Mouse (Mus musculus) myocyte (in vitro differentiated cells): ENCODE results near the gene Hs6st3. TPM values are rescaled to one million over a fixed set of nuclear protein-coding genes. Genes with fewer than 3 reads are reported as not detected.

Experiments
- H3K27me3 ChIP-seq: one replicate; pipeline ENCODE4 v1.6.1; 2011; ENCODE audit not compliant: control insufficient read depth, insufficient read depth, insufficient read length
- H3K36me3 ChIP-seq: one replicate; pipeline ENCODE4 v1.6.1; 2011; ENCODE audit not compliant: control insufficient read depth, insufficient read depth
- H3K4me2 ChIP-seq: one replicate; pipeline ENCODE4 v1.6.1; 2011; ENCODE audit warnings: low read depth, control low read depth
- H3K4me3 ChIP-seq: one replicate; pipeline ENCODE4 v1.5.1; 2011; ENCODE audit warnings: mild to moderate bottlenecking, control low read depth, moderate library complexity
- H3K79me2 ChIP-seq: one replicate; pipeline ENCODE4 v1.6.1; 2011; ENCODE audit not compliant: control insufficient read depth, insufficient read depth
- H3ac ChIP-seq: one replicate; pipeline ENCODE4 v1.6.1; 2011; ENCODE audit not compliant: control insufficient read depth, insufficient read length
- CEBPB ChIP-seq: IDR thresholded peaks from 2 replicates; pipeline ENCODE4 v1.6.1; 2011; ENCODE audit warnings: mild to moderate bottlenecking, moderate library complexity; ENCODE audit not compliant: poor library complexity, insufficient read depth, severe bottlenecking
- E2F4 ChIP-seq: IDR thresholded peaks from one replicate; pipeline ENCODE4 v1.6.1; 2011; ENCODE audit warnings: mild to moderate bottlenecking, control low read depth, moderate library complexity; ENCODE audit not compliant: insufficient read depth
- MAX ChIP-seq: IDR thresholded peaks from one replicate; pipeline ENCODE4 v1.6.1; 2011; ENCODE audit warnings: low read depth, mild to moderate bottlenecking, control low read depth
- MYOD1 ChIP-seq, 3 experiments: IDR thresholded peaks; one replicate each; pipeline ENCODE4 v1.6.1; 2011; ENCODE audit warnings: control low read depth in 2 of 3, low read depth in 2 of 3, mild to moderate bottlenecking in 2 of 3, moderate library complexity in 1 of 3; ENCODE audit not compliant: insufficient read length in 2 of 3, control insufficient read depth in 1 of 3
- MYOG ChIP-seq, 3 experiments: IDR thresholded peaks; one replicate each; pipeline ENCODE4 v1.6.1; 2011; ENCODE audit warnings: control low read depth in 2 of 3, low read depth in 2 of 3, mild to moderate bottlenecking in 2 of 3; ENCODE audit not compliant: insufficient read length in 2 of 3, control insufficient read depth in 1 of 3, insufficient read depth in 1 of 3
- POLR2A ChIP-seq: IDR thresholded peaks from one replicate; pipeline ENCODE4 v1.6.1; 2011; ENCODE audit warnings: low read depth, mild to moderate bottlenecking, control low read depth, moderate library complexity; ENCODE audit not compliant: insufficient read length
- POLR2AphosphoS2 ChIP-seq: IDR thresholded peaks from one replicate; pipeline ENCODE4 v1.6.1; 2011; ENCODE audit warnings: low read depth, control low read depth; ENCODE audit not compliant: insufficient read length
- REST ChIP-seq: IDR thresholded peaks from one replicate; pipeline ENCODE4 v1.6.1; 2011; ENCODE audit warnings: mild to moderate bottlenecking, control low read depth, moderate library complexity; ENCODE audit not compliant: insufficient read depth, insufficient read length
- SRF ChIP-seq: IDR thresholded peaks from one replicate; pipeline ENCODE4 v1.6.1; 2011; ENCODE audit warnings: low read depth; ENCODE audit not compliant: control insufficient read depth, insufficient read length
- TCF12 ChIP-seq: IDR thresholded peaks from one replicate; pipeline ENCODE4 v1.6.1; 2011; ENCODE audit warnings: mild to moderate bottlenecking, control low read depth; ENCODE audit not compliant: poor library complexity, insufficient read depth, severe bottlenecking
- TCF3 ChIP-seq: IDR thresholded peaks from one replicate; pipeline ENCODE4 v1.6.1; 2011; ENCODE audit warnings: low read depth, control low read depth; ENCODE audit not compliant: insufficient read length
- USF1 ChIP-seq: IDR thresholded peaks from one replicate; pipeline ENCODE4 v1.6.1; 2011; ENCODE audit warnings: low read depth, mild to moderate bottlenecking, control low read depth, moderate library complexity
- polyA plus RNA-seq: library from polyadenylated mRNA; unstranded; fragments of >200 nt; fragmentation: generic; extraction: Trizol; gene quantifications from one replicate; pipeline ENCODE4 v1.2.1, GENCODE M21; 2012; ENCODE audit warnings: missing spikeins

Gene Hs6st3
- polyA plus RNA-seq, 1 experiment: not detected

DNA sequence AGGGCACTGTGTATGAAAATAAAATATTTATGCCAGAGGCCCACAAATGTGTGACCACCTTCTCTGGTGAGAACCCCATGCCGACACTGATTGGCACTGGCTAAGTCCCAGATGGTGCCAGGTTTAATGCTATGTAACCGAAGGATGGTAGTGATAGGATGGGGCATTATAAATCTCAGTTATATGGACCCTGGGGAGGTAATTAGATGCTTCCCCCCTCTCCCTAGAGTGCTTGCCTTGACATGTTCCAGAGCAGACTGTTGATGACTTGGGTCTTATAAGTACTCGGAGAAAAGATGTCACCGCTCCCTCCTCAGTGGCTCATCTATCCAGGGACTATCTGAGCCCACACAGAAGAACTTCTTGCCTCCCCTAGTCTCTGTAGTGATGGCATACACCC lies 561.8 kb downstream of the Hs6st3 start:
- H3K4me3 ChIP-seq: no peak overlapping the region
- no peaks in the 10 kb centered on the region for H3K79me2 ChIP-seq

DNA sequence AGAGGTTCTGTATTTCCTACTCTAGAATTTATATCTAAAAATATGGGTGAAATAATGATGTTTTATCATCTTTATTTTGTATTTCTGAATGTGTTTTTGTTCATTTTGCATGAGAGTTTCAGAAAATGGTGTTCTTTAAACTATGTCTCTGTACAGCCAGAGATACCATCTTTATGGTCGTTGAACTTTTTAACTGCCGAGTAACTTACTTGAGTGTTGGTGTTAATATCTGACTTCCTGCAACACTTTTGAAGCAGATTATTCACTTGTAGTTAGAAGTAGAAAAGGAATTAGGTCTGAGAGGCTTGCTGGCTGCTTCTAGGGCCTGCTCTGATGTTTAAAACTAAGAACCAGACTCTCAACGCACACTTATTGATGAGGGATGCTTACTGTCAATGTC lies 576.6 kb downstream of the Hs6st3 start:
- TF ChIP-seq E2F4: no peak
- TF ChIP-seq SRF: no peak
- no peak for TF ChIP-seq TCF12
- TF ChIP-seq USF1: no peak
- no peak for TF ChIP-seq MAX
- no peak for TF ChIP-seq POLR2A
- no peak for TF ChIP-seq REST
- no peak for TF ChIP-seq MYOG (IDR thresholded peaks at IDR 0.05; ENCODE audit: control insufficient read depth in 1 of 3, insufficient read depth in 1 of 3, insufficient read length in 2 of 3, low read depth in 2 of 3)
- no peak for TF ChIP-seq POLR2AphosphoS2
- no peak for TF ChIP-seq TCF3
- no peak for TF ChIP-seq MYOD1 (IDR thresholded peaks at IDR 0.05; ENCODE audit: control insufficient read depth in 1 of 3, insufficient read length in 2 of 3, low read depth in 2 of 3)
- TF ChIP-seq CEBPB: no peak
- H3K4me2 ChIP-seq: no peak overlapping the region
- no peak overlapping the region for H3ac ChIP-seq
- H3K79me2 ChIP-seq: no peaks in the 10 kb centered on the region
- no peaks in the 10 kb centered on the region for H3K36me3 ChIP-seq
- no peaks in the 10 kb centered on the region for H3K27me3 ChIP-seq
- H3K4me3 ChIP-seq: no peak overlapping the region

More for the DNA sequence above, 561.8 kb downstream of the Hs6st3 start:
- Histone ChIP-seq H3K27me3 (no peaks in the 10 kb centered on the region), H3K4me2 (no peak overlapping the region), H3K36me3 (no peaks in the 10 kb centered on the region), H3ac (no peak overlapping the region)
- TF ChIP-seq TCF12 (no peak), MAX (no peak)

DNA sequence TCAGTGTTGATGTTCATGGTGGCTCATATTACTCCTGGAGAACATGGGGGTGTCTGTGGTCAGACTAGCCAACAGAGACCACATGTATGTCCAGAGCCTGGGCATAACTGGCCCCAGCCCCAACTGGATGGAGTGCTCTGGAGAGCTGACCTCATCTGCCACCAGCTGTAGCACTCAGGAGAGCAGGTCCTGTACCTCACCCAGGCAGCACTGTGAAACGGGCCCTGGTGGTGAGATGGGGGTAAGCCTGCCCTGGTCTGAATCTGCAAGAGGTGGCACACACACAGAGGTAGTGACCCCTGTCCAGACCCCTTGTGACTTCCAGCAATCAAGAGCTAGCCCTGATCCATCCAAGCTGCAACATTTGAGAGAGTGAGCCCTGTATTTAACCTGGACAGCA lies 579.2 kb downstream of the Hs6st3 start:
- TF ChIP-seq POLR2A (no peak), MAX (no peak), TCF12 (no peak), CEBPB (no peak), USF1 (no peak), TCF3 (no peak), E2F4 (no peak), POLR2AphosphoS2 (no peak), MYOG (IDR thresholded peaks at IDR 0.05; ENCODE audit: control insufficient read depth in 1 of 3, insufficient read depth in 1 of 3, insufficient read length in 2 of 3, low read depth in 2 of 3) (no peak), SRF (no peak), REST (no peak), MYOD1 (IDR thresholded peaks at IDR 0.05; ENCODE audit: control insufficient read depth in 1 of 3, insufficient read length in 2 of 3, low read depth in 2 of 3) (no peak)
- Histone ChIP-seq H3K27me3 (no peaks in the 10 kb centered on the region), H3K36me3 (no peaks in the 10 kb centered on the region), H3K4me2 (no peak overlapping the region), H3K4me3 (no peak overlapping the region), H3ac (no peak overlapping the region), H3K79me2 (no peaks in the 10 kb centered on the region)

DNA sequence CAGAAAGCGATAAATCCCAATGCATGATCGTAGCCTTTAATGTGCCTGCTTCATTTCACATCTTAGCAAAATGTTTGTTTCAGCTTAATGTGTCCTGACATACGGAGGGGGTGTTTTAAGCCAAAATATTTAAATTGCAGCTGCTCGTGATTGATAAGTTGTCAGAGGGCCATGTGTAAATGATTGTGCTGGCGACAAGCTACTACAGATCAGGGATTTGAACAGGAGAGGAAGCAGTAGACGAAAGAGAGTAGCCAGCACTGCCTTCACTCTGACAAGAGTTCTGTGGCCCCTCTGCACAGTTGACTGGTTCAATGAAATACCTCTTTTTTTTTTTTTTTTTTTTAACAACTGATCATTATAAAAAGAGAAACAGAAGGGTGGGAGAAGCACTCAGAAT lies 587.0 kb downstream of the Hs6st3 start:
- TF ChIP-seq USF1 (no peak), TCF12 (no peak), REST (no peak)
- no peaks in the 10 kb centered on the region for H3K27me3 ChIP-seq
- H3K36me3 ChIP-seq: no peaks in the 10 kb centered on the region
- no peaks in the 10 kb centered on the region for H3K79me2 ChIP-seq
- no peak overlapping the region for H3K4me2 ChIP-seq
- no peak overlapping the region for H3K4me3 ChIP-seq
- no peak overlapping the region for H3ac ChIP-seq

DNA sequence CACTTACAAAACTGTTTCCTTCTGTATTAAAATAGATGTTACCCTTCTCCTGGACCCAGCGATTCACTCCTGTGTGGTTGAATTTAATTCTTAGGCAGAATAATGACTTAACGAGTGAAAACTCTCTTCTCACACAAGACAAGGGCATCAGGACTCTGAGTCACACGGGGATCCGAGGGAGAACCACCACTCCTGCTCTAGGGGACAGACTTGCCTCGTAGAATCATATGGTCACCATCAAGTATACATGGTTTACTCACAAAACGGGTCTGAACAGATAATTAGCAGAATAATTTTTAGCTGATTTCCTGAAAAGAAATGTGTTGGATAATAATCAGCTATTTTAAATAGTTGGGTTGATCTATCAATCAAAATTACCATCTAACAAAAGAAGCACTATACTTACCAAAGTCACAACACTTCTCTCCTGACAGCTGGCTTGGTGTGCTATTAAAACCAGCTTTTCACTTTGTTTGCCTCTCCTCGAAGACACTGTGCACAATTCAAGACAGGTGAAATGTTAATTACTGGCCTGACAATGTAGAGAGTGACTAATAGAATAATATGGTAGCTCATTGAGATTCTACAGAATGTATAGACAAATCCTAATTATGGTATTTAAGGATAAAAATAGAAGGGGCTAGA lies 593.4 kb downstream of the Hs6st3 start:
- TF ChIP-seq MYOD1 (IDR thresholded peaks at IDR 0.05; ENCODE audit: control insufficient read depth in 1 of 3, insufficient read length in 2 of 3, low read depth in 2 of 3): no peak
- no peak for TF ChIP-seq POLR2AphosphoS2
- TF ChIP-seq REST: no peak
- TF ChIP-seq USF1: no peak
- no peak for TF ChIP-seq TCF12
- no peak for TF ChIP-seq POLR2A
- TF ChIP-seq TCF3: no peak
- no peak for TF ChIP-seq E2F4
- TF ChIP-seq CEBPB: no peak
- TF ChIP-seq MYOG (IDR thresholded peaks at IDR 0.05; ENCODE audit: control insufficient read depth in 1 of 3, insufficient read depth in 1 of 3, insufficient read length in 2 of 3, low read depth in 2 of 3): no peak
- TF ChIP-seq SRF: no peak
- no peak for TF ChIP-seq MAX
- H3ac ChIP-seq: no peak overlapping the region

More for the DNA sequence above, 593.4 kb downstream of the Hs6st3 start:
- Histone ChIP-seq H3K4me2 (no peak overlapping the region), H3K36me3 (no peaks in the 10 kb centered on the region), H3K79me2 (no peaks in the 10 kb centered on the region), H3K4me3 (no peak overlapping the region), H3K27me3 (no peaks in the 10 kb centered on the region)
